Mouse (Mus musculus) spleen, adult 18-20 months (tissue): ENCODE data around the gene Phf19.

Source experiments
- DNase-seq, 2 experiments: peaks; one replicate each; pipeline ENCODE4 v3.0.0; 2022; ENCODE audit warnings: mixed read lengths in 2 of 2

Phf19 gene

DNA sequence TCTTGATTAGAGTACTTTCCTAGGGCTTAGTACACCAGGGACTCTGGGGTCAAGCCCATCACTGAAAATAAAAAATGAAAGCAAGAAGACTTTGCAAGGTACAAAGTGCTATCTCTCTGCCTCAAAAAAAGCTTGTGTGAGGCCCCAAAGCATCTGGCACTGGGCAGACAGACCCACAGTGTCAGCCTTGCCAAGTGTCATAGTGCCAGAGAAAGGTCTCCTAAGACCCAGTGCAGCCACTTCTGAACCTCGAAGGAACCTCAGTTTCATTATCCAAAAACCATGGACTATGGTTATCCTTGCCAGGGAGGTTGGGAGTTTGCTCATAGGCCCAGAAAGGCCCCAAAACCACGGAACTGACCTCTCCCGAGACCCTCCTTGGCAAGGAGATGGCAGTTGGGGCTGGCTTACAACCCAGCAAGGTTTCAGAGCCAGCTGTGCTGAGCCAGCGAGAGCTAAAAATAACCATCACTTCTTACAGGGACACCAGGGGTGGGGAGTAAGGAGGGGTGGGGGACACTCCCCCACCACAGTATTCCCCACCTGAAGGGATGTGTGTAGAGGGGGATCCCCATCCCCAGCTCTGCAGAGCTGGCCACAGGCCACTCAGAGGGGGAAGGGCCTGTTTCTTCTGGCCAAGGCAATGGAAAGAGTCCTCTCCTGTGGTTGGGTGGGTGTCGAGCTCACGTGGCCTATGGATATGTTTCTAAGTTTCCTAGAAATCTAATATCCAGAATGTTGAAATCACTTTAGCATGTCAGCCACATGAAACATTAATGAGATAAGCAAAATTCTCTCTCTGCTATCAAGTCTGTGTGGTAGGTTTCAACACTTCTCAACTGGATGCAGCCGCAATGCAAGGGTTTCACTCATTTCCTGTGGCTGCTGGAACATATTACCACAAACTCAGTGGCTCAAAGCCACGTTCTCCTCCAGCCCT, 24.7 kb upstream of the Phf19 start:
- no peak for DNase-seq

DNA sequence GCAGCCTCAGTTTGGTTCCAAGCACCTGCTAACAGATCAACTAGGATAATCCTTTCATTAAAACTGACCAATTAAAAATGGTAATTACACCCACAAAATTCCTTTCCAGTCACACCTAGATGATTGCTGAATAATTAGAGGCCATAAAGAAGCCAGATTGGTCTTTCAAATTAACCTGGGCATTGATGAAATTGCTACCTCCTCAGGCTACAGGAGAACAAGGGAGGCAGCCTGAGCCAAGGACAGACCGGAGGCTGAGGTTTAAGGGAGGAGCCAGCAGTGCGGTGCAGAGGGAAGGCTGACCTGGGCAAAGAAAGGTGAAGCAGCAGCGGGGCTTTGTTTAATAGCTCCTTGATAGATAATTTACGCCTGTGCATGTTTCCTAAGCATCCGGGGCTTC, 23.6 kb upstream of the Phf19 start:
- no peak for DNase-seq

DNA sequence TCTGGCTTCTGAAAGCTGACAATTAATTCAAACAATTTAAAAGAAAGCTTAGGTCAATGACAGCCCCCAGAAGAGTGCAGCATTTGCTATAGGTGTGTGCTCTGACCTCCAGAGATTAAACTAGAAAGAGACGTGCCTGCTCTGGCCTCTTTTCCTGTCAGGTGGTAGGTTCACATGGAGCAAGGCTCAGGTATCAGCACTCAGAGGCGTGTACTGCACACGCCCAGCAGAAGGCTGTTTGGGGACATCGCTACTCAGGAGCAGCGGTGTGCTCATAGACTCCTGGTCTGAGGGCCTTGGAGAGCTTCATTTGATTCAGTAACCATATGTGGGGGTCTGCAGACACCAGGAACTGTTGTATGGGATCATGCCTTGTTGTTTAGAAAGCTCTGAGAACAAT, 13.5 kb upstream of the Phf19 start:
- DNase-seq = no peak

DNA sequence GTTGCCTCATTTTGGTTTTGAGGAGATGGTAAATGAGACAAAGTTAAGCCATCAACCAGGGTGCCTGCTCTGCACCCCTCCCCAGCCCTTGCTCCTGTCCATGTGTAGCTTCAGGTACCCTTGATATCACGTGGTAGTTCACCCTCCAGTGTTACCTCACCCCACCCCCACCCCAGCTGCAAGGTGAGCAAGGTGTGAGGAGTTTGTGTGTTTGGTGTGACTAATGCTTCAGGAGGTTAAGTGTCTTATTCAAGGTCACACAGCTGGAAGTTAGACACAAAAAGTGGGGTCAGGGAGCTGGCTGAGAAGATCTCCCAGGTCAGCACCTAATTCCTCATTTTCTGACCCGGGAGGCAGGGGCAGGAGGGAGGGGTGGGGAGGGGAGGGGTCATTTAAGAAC, 8.9 kb upstream of the Phf19 start:
- DNase-seq = no peak

DNA sequence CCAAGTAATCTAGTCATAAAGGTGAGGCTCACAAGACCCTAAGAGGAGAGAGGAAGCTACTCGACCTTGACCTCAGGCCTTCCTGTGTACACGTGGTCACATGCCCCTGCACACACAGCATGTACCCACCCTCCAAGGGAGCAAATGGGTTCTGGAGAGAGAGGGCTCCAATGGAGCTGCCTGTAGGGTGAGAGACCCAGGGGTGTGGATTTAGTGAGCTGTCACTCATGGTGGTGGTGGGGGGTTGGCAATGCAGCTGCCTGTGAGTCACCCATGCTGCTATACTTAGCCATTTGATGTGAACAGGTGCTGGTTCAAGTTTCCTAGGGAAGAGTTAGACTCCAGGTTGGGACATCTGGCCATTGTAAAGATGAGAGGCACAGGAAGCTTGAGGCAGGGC, 6.3 kb upstream of the Phf19 start:
- DNase-seq = no peak

DNA sequence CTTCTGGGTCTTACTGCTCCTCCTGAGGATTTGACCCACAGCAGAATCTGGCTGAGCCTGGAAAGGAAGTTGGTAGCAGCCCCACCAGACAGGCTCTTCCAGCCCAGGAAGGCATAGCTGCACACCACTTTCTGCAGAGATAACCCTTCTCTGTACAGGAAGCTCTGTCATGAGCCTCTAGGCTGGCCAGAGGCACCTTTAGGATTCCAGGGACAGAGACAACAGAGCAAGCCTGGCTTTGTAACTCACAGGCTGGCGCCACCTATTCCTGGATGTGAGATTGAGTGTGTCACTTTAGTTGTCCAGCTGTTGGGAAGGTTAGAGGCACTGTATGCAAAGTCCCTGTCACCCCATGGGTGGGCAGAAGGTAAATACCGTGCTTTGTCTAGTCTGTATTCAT, 1.3 kb upstream of the Phf19 start:
- no peak for DNase-seq

DNA sequence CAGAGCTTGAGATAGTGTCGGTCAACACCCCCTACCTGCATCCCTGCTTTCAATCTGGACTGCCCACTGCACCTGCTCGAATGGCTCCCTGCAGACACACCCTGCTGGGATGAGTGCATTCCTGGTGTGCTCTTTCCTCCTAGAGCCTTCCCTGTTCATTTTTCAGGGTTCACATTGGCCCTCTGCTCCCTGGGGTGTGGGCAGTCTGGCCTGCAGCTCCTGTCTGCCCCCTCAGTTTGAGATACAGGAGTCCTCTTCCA, 927 bp upstream of the Phf19 start:
- no peak for DNase-seq

DNA sequence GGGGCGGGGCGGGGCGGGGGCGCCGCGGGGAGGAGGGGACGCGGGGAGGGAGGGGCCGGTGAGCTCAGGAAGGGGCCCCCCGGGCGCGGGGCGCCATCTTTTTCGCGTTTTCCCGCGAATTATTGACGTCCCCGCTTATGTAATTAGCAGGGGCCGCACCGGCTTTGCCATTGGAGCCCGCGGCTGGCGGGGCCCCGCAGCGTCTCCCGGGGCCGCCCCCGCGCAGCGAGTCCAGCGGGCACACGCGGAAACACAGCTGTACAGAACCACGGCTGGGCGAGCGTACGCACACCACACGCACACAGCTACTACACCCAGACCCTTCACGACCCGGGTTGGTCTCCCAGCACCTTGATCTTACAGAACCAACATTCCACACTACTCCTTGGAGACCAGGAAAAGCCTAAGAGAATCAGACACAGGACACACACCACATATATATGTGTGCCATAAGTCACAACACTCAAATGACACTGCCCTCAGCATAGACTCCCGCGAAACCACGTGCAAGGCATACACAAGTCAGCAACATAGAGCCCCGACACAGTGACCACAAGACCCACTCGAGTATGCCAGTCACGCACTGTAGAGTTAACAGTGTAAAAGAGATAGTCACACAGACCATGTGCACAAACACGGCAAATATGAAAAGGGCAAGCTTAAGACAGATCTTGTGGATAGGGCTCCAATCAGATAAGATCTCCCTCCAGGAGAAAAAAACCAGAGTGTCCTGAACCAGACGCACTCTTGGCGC, 420 bp upstream of the Phf19 start:
- DNase-seq = peak; percentile 48 to 52

DNA sequence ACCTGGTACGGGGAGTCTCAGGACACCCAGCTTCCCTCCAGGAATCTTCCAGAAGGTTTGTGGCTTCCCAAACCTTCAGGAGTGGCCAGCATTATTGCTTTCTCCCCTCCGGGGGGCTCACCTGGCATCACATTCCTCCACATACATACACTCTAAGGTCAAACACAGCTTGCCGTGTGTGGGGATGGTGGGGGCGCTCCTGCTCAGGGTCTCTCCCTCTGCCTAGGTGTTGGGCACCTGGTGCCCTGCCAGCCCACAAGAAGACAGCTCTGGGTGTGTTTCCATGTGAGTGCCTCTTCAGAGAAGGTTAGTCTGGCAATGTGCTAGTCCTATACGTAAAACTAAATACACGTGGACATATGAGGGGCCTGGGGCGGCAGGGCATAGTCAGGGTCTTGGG, 1.2 kb downstream of the Phf19 start:
- DNase-seq = no peak

DNA sequence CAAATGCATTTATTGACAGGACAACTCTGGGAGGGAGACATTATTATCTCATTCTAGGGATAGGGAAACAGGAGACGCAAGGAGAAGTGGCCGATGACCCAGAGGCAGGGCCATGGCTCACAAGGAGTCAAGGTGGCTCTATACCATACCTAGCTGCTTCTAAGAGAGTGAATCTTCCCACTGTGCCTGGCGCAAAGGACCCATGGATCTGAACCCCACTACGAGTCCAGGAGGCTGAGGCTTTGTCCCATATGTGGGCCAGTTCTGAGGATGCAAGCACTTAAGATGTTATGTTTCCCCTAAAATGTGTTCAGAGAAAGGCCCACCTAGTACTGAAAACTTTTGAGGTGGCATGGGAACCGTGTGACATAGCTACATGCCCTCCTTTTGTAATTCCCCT, 2.0 kb downstream of the Phf19 start:
- DNase-seq = no peak

DNA sequence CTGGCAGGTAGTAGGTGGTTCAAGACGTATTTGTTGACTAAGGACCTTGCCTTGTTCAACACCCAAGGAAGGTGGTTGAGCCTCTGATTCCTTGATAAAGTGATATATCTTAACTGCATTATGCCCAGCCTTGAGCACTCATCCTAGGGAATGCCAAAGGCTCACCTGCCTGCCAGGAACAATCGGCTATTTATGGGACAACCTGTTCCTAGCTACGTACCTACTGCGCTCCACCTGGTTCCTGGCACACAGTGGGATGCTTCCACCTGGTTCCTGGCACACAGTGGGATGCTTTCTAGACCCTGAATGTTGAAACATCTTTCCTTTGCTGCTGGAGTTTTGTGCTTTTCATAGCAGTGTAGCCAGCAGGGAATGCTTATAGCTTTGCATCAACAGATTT, 4.1 kb downstream of the Phf19 start:
- no peak for DNase-seq

DNA sequence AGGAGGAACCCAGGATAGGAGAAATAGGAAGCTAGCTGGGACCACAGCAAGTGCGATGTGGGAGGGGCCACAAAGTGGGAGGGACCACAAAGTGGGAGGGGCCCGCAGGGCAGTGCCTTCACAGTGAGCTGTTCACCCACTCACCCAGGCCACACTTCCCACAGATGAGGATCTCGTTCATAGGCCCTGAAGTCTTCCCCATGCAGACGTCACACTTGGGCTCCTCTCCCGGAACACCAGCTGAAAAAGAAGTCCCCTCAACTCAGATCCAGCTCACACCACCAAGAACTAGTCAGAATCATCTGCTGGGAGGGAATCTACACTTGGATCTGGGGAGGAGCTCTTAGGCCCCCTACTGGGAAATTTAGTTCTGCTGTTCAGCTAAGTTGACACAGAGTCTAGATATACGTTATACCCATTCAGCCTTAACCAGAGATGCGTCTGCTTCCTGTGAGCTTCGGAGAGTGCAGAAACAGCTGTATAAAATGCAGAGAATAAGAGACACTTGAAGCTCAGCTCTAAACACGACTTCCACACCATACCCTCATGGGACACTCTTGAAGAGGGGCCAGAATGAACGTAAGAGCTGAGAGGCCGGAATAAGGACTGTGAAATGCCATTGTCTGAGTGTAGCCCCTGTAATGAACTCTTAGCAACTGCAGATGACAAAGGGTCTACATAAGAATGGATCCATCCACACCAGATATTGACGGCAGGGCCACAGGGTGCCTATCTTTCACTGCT, 6.8 kb downstream of the Phf19 start:
- DNase-seq = peak; percentile 69 to 75

DNA sequence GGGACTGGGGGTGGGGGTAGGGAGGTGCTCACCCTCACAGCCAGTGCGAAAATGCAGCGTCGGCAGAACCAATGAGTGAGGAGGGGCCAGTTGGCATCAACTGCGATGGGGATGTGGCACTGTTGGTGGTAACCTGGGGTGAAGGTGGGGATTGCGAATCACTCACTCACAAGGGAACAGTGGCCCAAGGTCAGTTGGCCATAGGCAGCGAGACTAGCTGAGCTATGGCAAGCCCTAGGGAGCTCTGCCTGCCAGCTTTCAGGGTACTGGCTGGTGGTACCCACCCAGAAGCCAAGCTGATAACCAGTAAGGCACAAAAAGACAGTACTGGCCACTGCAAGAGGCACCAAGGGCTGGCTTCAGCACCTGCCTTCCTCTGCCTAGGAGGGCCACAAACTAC, 7.4 kb downstream of the Phf19 start:
- no peak for DNase-seq

DNA sequence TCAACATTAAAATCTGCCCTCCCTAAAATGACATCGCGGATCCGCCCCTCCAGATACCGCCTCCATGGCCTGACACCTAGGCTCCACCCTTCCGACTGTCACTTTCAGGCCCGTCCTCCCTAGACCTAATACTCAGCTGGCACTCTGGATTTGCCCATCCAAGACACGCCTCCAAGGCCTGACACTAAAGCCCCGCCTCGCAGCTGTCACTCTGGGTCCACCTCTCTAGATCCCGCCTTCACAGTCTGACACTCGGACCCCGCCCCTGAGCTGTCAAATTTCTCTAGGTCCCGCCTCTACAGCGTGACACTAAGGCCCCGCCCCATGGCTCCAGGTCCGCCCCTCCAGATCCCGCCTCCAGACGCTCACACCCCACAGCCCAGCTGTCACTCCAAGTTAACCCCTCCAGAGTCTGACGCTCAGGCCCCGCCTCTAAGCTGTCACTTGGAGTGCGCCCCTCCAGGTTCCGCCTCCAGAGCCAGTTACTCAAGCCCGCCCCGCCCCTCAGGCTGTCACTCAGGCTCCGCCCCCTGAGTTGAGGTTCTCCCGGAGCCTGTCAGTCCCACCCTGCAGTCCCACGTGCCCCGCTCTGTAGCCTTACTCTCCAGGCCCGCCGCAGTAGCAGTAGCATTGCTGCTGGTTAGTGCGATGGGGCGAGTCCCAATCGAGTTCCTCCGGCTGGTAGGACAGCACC, 8.8 kb downstream of the Phf19 start:
- DNase-seq = peak; percentile 94 to 95

DNA sequence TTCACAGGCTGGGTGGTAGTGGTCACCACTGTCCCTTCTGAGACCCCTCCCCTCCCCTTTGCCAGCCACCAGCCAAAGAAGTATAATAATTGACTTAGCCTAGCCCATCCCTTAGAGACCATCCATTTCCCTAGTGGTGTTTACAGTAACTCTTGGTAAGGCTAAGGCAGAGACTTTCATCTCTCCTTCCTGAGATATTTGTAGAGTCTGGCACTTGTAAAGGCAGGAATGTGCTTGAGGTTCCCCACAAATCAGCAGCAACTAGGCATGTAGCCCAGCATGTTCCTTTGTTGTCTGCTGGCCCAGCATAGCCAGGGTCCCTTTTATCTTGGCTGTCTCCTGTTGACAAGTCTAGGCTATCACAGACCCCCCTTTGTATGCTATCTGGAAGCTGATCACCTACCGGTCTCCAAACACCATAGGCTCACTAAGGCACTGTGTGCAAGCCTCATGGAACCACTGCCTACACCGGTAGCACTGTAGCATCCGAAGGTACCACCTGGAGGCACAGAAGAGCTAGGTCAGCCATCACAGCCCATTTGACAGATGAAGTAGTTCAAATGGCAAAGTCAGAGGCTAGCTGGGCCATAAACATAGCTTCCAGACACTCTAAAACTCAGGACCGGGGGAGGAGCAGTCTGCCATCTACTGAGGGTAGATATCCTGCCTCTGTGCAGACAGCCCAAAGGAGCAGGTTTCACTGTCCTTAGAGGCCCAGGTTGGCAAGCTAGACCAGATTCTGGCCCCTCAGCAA, 10.0 kb downstream of the Phf19 start:
- DNase-seq = no peak

DNA sequence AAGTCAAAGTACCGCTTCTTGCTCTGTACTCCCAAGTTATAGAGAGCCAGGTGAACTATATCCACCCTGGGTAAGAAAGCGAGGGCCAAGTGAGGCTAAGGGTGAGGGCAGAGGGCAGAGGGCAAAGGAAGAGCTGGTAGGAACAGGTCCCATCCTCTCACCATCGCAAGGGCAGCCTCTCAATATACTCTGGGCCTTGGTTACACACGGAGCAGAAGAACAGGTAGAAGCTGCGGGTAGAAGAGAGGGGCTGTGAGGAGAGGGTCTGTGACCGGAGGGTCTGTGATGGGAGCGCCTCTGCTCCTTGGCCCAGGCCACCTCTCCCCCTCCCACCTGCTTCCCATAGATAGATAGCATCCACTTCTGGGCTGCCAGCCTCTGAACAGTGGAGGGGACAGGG, 10.6 kb downstream of the Phf19 start:
- DNase-seq = no peak

DNA sequence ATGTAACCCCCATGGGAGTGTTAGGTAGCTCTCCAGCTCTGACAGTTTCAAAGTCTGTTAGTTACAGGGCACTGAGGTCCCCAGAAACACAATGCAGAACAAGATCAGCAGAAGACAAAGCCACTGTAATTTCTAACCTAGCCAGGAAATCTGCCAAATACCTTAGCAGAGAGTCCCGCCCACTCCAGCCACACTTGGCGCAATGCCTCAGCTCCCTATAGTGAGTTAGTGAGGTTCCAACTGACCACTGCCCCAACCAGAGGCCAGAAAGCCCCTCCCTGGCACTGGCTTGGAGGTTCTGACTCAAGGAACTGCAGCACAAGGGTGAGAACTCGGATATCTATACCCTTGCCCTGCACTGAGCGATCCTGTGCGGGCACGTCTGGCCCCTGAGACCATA, 11.1 kb downstream of the Phf19 start:
- DNase-seq = no peak

DNA sequence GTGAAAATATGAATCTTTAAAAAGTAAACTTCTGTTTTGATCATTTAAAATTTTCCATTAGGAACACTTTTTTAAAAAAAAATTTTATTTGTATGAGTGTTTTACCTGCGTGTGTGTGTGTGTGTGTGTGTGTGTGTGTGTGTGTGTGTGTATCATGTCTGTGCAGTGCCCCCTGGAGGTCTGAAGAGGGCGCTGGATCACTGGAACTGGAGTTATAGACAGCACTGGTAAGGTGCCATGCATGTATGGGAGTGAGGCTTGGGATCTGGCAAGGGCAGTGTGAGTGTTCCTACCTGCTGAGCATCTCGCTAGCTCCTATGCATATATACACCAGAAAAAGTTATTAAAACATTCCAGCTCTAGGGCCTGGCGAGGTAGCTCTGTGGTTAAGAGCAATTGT, 12.1 kb downstream of the Phf19 start:
- DNase-seq = no peak

DNA sequence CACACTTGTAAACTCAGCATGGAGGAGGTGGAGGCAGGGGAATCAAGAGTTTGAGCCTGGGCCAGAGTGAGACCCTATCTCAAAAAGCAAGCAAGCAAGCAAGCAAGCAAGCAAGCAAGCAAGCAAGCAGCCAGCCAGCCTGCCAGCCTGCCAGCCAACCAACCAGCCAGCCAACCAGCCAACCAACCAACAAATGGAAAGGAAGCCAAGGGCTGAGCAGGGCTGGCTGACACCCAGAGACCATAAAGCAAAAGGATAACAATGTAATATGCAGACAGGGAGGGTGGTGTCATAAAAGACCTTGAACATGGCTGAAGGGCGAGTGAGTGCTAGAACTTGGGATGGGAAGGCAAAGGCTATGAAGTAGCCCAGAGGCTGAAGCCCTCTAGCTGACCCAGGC, 13.4 kb downstream of the Phf19 start:
- DNase-seq = no peak

DNA sequence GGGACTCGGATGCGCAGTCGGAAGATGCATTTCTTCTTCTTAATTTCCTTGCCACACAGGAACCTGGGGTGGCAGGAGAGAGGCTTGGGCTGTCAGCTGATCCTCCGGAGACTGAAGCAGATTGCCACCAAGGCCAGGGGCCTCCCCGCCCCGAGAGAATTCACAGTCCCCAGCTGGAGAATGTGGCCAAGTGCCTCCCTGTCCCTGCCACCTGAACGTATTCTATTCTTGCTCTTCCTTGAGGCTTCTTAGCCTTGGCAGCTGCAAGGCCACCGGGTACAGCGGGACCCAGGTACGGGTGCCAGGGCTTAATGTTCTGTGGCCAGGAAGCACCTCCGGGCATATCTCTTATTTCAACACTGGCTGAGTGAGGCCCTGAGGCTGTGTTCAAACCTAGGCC, 14.1 kb downstream of the Phf19 start:
- DNase-seq = no peak

DNA sequence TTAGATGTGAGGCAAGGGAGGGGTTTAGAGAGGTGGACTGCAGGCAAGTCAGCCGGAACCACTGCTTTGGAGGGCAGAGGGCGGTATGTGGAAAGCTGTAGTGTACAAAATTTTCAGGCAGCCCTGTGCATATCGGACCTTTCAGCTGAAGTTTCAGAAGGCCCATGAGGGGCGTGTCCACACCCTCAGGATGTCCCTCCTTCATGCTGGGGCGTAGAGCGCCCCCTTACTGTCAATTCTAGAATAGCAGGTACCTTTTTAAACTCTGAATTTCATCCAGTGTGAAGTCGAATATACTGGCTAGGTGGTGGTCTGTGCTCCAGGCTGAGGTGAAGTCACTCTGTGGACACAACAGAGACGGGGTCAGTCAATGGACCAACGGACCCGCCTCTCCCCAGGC, 16.0 kb downstream of the Phf19 start:
- DNase-seq = peak in 1 of 2 experiments; percentile 29

DNA sequence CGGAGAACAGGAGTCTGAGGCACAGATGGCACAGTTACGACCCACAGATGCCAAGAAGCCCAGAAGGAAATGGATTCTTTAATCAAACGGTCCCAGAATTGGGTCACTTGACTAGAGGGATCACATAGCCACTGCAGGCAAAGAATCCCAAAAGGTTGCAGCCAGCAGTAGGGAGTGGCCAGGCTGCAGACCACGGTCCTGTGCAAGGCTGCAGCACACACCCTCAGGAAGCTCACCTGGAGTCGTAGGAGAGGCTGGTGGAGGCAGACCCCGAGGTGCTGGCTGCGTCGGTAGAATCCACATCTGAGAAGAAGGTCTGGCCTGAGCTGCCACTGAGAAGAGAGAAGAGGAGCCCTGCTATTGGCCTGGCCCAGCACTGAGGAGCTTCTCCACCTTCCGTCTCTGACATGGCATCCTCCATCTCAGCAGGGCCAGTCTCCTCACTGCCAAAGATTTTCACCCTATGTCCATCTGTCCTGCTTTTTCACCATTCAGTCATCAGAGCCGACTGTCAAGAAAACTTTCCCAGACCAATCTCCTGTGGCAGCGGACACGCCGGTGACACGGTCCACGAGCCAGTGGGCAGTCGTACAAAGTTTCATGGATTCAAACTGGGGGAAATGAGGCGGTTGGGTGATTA, 16.9 kb downstream of the Phf19 start:
- DNase-seq = no peak
